Mouse (Mus musculus): Measurements from ENCODE around the gene Insc. TPM values are rescaled to one million over a fixed set of nuclear protein-coding genes. Genes with fewer than 3 reads are reported as not detected.

The Insc gene
- polyA plus RNA-seq (2012; rRNA removed) = 4.6 and 5.5 TPM in 2 replicates

GRCm38 (mm10) chr7:114743022-114743780, at the start of gene Insc:
TSS of gene Insc (plus strand) at chr7:114743694.

GRCm38 (mm10) chr7:114718300-114718699, 25.2 kb upstream of the Insc start, which contains the start of gene Calcb:
TSS of gene Calcb (plus strand) at chr7:114718643.

Other genes with a start within 250 kb of the Insc start
- 0.53 and 2.6 TPM in 2 replicates for gene Cyp2r1, start 180.7 kb upstream of the Insc start, polyA plus RNA-seq (2012; rRNA removed)
- gene Calca, start 107.3 kb upstream of the Insc start, polyA plus RNA-seq (2012; rRNA removed) = 1.6 and 2.5 TPM in 2 replicates
- gene Calcb, start 25.1 kb upstream of the Insc start, polyA plus RNA-seq (2012; rRNA removed) = 1.1 and 2.0 TPM in 2 replicates